Mouse (Mus musculus) lung, postnatal 0 days (tissue): ENCODE data around the gene Ddah2. TPM values are rescaled to one million over a fixed set of nuclear protein-coding genes. Genes with fewer than 3 reads are reported as not detected.

Experiments
- ATAC-seq: fragments of 200-750 bp; cut with Nextera tagmentation; 2 replicates; pipeline ENCODE4 v1.8.0; 2017; ENCODE audit warnings: moderate library complexity
- DNase-seq: peaks from one replicate; pipeline ENCODE4 v3.0.0-alpha.2; 2016; ENCODE audit warnings: low spot score
- H3K27ac ChIP-seq: fragments of 300-500 bp; sonication (generic); 2 replicates; pipeline ENCODE4 v1.5.1; 2014; ENCODE audit warnings: antibody characterized with exemption, mild to moderate bottlenecking, low read length, mixed read lengths
- H3K27me3 ChIP-seq: fragments of 300-500 bp; sonication (generic); replicated peaks from 2 replicates; pipeline ENCODE4 v1.6.1; 2014; ENCODE audit warnings: low read length, mixed read lengths; ENCODE audit not compliant: insufficient read depth
- H3K36me3 ChIP-seq: fragments of 300-500 bp; sonication (generic); 2 replicates; pipeline ENCODE4 v1.6.1; 2014; ENCODE audit warnings: low read length, mixed read lengths; ENCODE audit not compliant: insufficient read depth
- H3K4me1 ChIP-seq: fragments of 300-500 bp; sonication (generic); 2 replicates; pipeline ENCODE4 v1.6.1; 2014; ENCODE audit warnings: antibody characterized with exemption, low read depth, low read length, mixed read lengths; ENCODE audit not compliant: insufficient read depth
- H3K4me2 ChIP-seq: fragments of 300-500 bp; sonication (generic); replicated peaks from 2 replicates; pipeline ENCODE4 v1.6.1; 2014; ENCODE audit warnings: low read depth, mild to moderate bottlenecking, low read length, moderate library complexity, mixed read lengths
- H3K4me3 ChIP-seq: fragments of 300-500 bp; sonication (generic); 2 replicates; pipeline ENCODE4 v1.5.1; 2014; ENCODE audit warnings: low read depth, low read length
- H3K9ac ChIP-seq: fragments of 300-500 bp; sonication (generic); replicated peaks from 2 replicates; pipeline ENCODE4 v1.6.1; 2014; ENCODE audit warnings: low read depth, mild to moderate bottlenecking
- H3K9me3 ChIP-seq: fragments of 300-500 bp; sonication (generic); 2 replicates; pipeline ENCODE4 v1.6.1; 2016; ENCODE audit warnings: low read length, mixed read lengths
- CTCF ChIP-seq: IDR thresholded peaks from 2 replicates; pipeline ENCODE4 v1.5.1; 2016; ENCODE audit warnings: antibody characterized with exemption, mild to moderate bottlenecking
- EP300 ChIP-seq: IDR thresholded peaks from 2 replicates; pipeline ENCODE4 v1.6.1; 2016; ENCODE audit warnings: antibody characterized with exemption, mild to moderate bottlenecking, control low read depth
- WGBS: fragments of 180-500 bp; shearing (Covaris S2); extraction: QIAGEN DNeasy Blood & Tissue Kit; methylation state at CpG from one replicate; pipeline ENCODE4 v1.1.7; 2014; 5-methylcytosine and 5-hydroxymethylcytosine counted together
- polyA plus RNA-seq: library from polyadenylated mRNA; unstranded; fragments of >200 nt; fragmentation: Nextera tagmentation; extraction: Ambion mirVana; gene quantifications from 2 replicates; pipeline ENCODE4 v1.2.1, GENCODE M21; 2015

Gene Ddah2
- polyA plus RNA-seq, 1 experiment from 2014 or later = 238 TPM

GRCm38 (mm10) chr17:35070556-35071229, 11.9 kb downstream of the Ddah2 start:
- no peaks in the 10 kb centered on the region for H3K9me3 ChIP-seq
- no peak overlapping the region for H3K4me2 ChIP-seq
- H3K9ac ChIP-seq = no peak overlapping the region
- DNase-seq = peak; percentile 70
- peaks cover under 1% of the 10 kb centered on the region; the same call in 1 of the 2 replicates for H3K4me1 ChIP-seq
- 45% methylated on average over 6 of the region's 6 CpGs for WGBS
- 0 out of 2 replicates have a peak, but pooled peaks cover 3% of the 10 kb centered on the region for H3K27me3 ChIP-seq
- H3K4me3 ChIP-seq = no peak overlapping the region
- H3K27ac ChIP-seq = no peak overlapping the region
- H3K36me3 ChIP-seq = no peaks in the 10 kb centered on the region
- ATAC-seq = peak; percentile 52
- TF ChIP-seq CTCF (peak; percentile 32; the same call in 1 of the 2 replicates), EP300 (no peak)

GRCm38 (mm10) chr17:35071454-35071853, 12.6 kb downstream of the Ddah2 start:
- WGBS = 61% methylated on average over 9 of the region's 9 CpGs
- Histone ChIP-seq H3K36me3 (no peaks in the 10 kb centered on the region), H3K4me1 (no peaks in the 10 kb centered on the region; the same call in 1 of the 2 replicates), H3K4me3 (no peak overlapping the region), H3K4me2 (no peak overlapping the region), H3K27ac (no peak overlapping the region), H3K9ac (no peak overlapping the region), H3K9me3 (no peaks in the 10 kb centered on the region), H3K27me3 (0 out of 2 replicates have a peak, but pooled peaks cover under 1% of the 10 kb centered on the region)
- ATAC-seq = no peak
- no peak for TF ChIP-seq CTCF
- TF ChIP-seq EP300 = no peak
- no peak for DNase-seq

GRCm38 (mm10) chr17:35074097-35074496, 15.3 kb downstream of the Ddah2 start:
- Histone ChIP-seq H3K27me3 (no peaks in the 10 kb centered on the region), H3K36me3 (no peaks in the 10 kb centered on the region), H3K9me3 (no peaks in the 10 kb centered on the region), H3K4me3 (no peak overlapping the region), H3K4me1 (no peaks in the 10 kb centered on the region), H3K9ac (no peak overlapping the region), H3K27ac (no peak overlapping the region), H3K4me2 (no peak overlapping the region)
- 58% methylated on average over 17 of the region's 17 CpGs for WGBS
- TF ChIP-seq EP300 (no peak), CTCF (no peak)
- DNase-seq (no peak), ATAC-seq (no peak)

- Histone ChIP-seq H3K9ac (peak within 1 kb of the TSS; percentile 36), H3K4me2 (peak within 1 kb of the TSS; percentile 56), H3K36me3 (no peaks in the 10 kb centered on the region), H3K4me3 (peak within 1 kb of the TSS; percentile 38), H3K27ac (peak within 1 kb of the TSS; percentile 76), H3K9me3 (no peaks in the 10 kb centered on the region), H3K4me1 (no peaks in the 10 kb centered on the region), H3K27me3 (no peaks in the 10 kb centered on the region)
- ATAC-seq = no peak
- DNase-seq = no peak
- TF ChIP-seq CTCF (no peak), EP300 (no peak)
- 35% methylated on average over 10 of the region's 10 CpGs for WGBS
Measured at GRCm38 (mm10) chr17:35076507-35077176, 17.8 kb downstream of the Ddah2 start, which contains the start of gene Ly6g6e. Gene Ly6g6e, plus strand, starts transcription at chr17:35076902.

- no peaks in the 10 kb centered on the region for H3K27me3 ChIP-seq
- no peaks in the 10 kb centered on the region for H3K9me3 ChIP-seq
- peak overlapping the region; percentile 56 for H3K4me2 ChIP-seq
- DNase-seq (no peak), ATAC-seq (peak; percentile 50; the same call in 1 of the 2 replicates)
- peak overlapping the region; percentile 38 for H3K4me3 ChIP-seq
- H3K36me3 ChIP-seq = no peaks in the 10 kb centered on the region
- peak overlapping the region; percentile 36 for H3K9ac ChIP-seq
- WGBS = 24% methylated on average over 2 of the region's 2 CpGs
- peak overlapping the region; percentile 76 for H3K27ac ChIP-seq
- TF ChIP-seq EP300 (no peak), CTCF (no peak)
- H3K4me1 ChIP-seq = no peaks in the 10 kb centered on the region
Measured at GRCm38 (mm10) chr17:35077285-35077684, 18.4 kb downstream of the Ddah2 start.

- DNase-seq (peak; percentile 88), ATAC-seq (peak; percentile 95)
- peak within 1 kb of the TSS; percentile 36 for H3K9ac ChIP-seq
- 3% methylated on average over 14 of the region's 14 CpGs for WGBS
- H3K27ac ChIP-seq = peak within 1 kb of the TSS; percentile 76
- peak within 1 kb of the TSS; percentile 56 for H3K4me2 ChIP-seq
- H3K27me3 ChIP-seq = no peaks in the 10 kb centered on the region
- peak; percentile 85 for TF ChIP-seq CTCF
- TF ChIP-seq EP300 = no peak
- no peaks in the 10 kb centered on the region for H3K36me3 ChIP-seq
- no peaks in the 10 kb centered on the region for H3K4me1 ChIP-seq
- H3K4me3 ChIP-seq = peak within 1 kb of the TSS; percentile 38
- H3K9me3 ChIP-seq = no peaks in the 10 kb centered on the region
Measured at GRCm38 (mm10) chr17:35077786-35078233, 19.0 kb downstream of the Ddah2 start, which contains the start of gene Ly6g6d. Gene Ly6g6d, minus strand, starts transcription at chr17:35078065.
